In genomic region chr11:98939084-98939952, GRCm38 (mm10) we compare ENCODE assay signal across 9 mouse cellular contexts. TPM values are rescaled to one million over a fixed set of nuclear protein-coding genes. Genes with fewer than 3 reads are reported as not detected.
DNase-seq lines count a peak whose midpoint lies in the region; ATAC-seq and TF ChIP-seq lines count a peak whose summit lies in the region.
"Had no signal": no experiment of that assay in that cellular context is flagged by ENCODE, and none has a peak within 500 bp of the region (broad histone marks: within the 10 kb centered on the region; RNA-seq: fewer than 3 reads in every experiment).

No protein-coding gene starts in this region.

- no peak for TF ChIP-seq CTCF in cerebellum, adult 2 months (IDR thresholded peaks at IDR 0.05; ENCODE audit: borderline replicate concordance, insufficient read depth, low read depth, low read length)

- peak overlapping the region; percentile 93 for H3K9ac ChIP-seq in embryonic facial prominence, embryonic 13.5 days

- 30% methylated on average over 15 of the region's 15 CpGs for WGBS in cerebellum, adult 2 months
- WGBS in embryonic facial prominence, embryonic 13.5 days: 27% methylated on average over 15 of the region's 15 CpGs
- WGBS in limb, embryonic 10.5 days: 51% methylated on average over 15 of the region's 15 CpGs

- peak overlapping the region; percentile 91 for H3K4me2 ChIP-seq in embryonic facial prominence, embryonic 13.5 days
- H3K4me2 ChIP-seq in myocyte (ENCODE audit: low read depth): peak overlapping the region; percentile 96

- no peak for TF ChIP-seq POLR2A in cerebellum, adult 2 months (IDR thresholded peaks at IDR 0.05; ENCODE audit: borderline replicate concordance, insufficient read depth, low read length)
- no peak for TF ChIP-seq POLR2A in myocyte (IDR thresholded peaks at IDR 0.05; ENCODE audit: insufficient read length, low read depth)

- peaks cover 47% of the 10 kb centered on the region for H3K79me2 ChIP-seq in myocyte (ENCODE audit: control insufficient read depth, insufficient read depth)

- peak overlapping the region; percentile 73 for H3ac ChIP-seq in myocyte (ENCODE audit: control insufficient read depth, insufficient read length)

- H3K4me1 ChIP-seq in cerebellum, adult 2 months (ENCODE audit: control insufficient read depth, insufficient read depth, low read length): peaks cover 71% of the 10 kb centered on the region
- peaks cover 86% of the 10 kb centered on the region for H3K4me1 ChIP-seq in embryonic facial prominence, embryonic 13.5 days
- peaks cover 100% of the 10 kb centered on the region for H3K4me1 ChIP-seq in limb, embryonic 10.5 days

- no peaks in the 10 kb centered on the region for H3K27me3 ChIP-seq in cerebellum, adult 2 months (ENCODE audit: control insufficient read depth, insufficient read depth, low read length)
- no peaks in the 10 kb centered on the region for H3K27me3 ChIP-seq in embryonic facial prominence, embryonic 13.5 days
- no peaks in the 10 kb centered on the region for H3K27me3 ChIP-seq in limb, embryonic 10.5 days (ENCODE audit: low read depth, poor library complexity, severe bottlenecking)
- no peaks in the 10 kb centered on the region for H3K27me3 ChIP-seq in myocyte (ENCODE audit: control insufficient read depth, insufficient read depth, insufficient read length)
- H3K27me3 ChIP-seq: Patski had no signal

- peaks cover 5% of the 10 kb centered on the region; the same call in 1 of the 2 replicates for H3K36me3 ChIP-seq in embryonic facial prominence, embryonic 13.5 days
- H3K36me3 ChIP-seq in limb, embryonic 10.5 days: peaks cover 14% of the 10 kb centered on the region
- no peaks in the 10 kb centered on the region for H3K36me3 ChIP-seq in myocyte (ENCODE audit: control insufficient read depth, insufficient read depth)

- no peak for ATAC-seq in embryonic facial prominence, embryonic 13.5 days (ENCODE audit: insufficient number of reproducible peaks, insufficient read depth, low FRiP score, low TSS enrichment, low read depth)
- ATAC-seq: Patski had no signal

- peak in 1 of 2 experiments; percentile 45 for DNase-seq in cerebellum, adult 2 months
- DNase-seq in cerebellum, postnatal 4 days (ENCODE audit: low spot score in 2 of 2): no peak
- peak; percentile 76 for DNase-seq in 416B (ENCODE audit: low read depth)
- DNase-seq in limb, embryonic 10.5 days (ENCODE audit: low spot score): no peak
- DNase-seq in urinary bladder, postnatal 14 days (ENCODE audit: low spot score): no peak
- no peak for DNase-seq in urinary bladder, postnatal 36 days (ENCODE audit: low spot score in 2 of 2)

- H3K27ac ChIP-seq in cerebellum, adult 2 months (ENCODE audit: insufficient read depth, low read length): no peak overlapping the region
- H3K27ac ChIP-seq in embryonic facial prominence, embryonic 13.5 days: peak overlapping the region; percentile 100
- H3K27ac ChIP-seq in limb, embryonic 10.5 days: peak overlapping the region; percentile 95

- peak overlapping the region; percentile 0 for H3K4me3 ChIP-seq in cerebellum, adult 2 months (replicated peaks; ENCODE audit: insufficient read depth, low read depth, low read length)
- H3K4me3 ChIP-seq in embryonic facial prominence, embryonic 13.5 days: peak overlapping the region; percentile 78
- H3K4me3 ChIP-seq in limb, embryonic 10.5 days: peak overlapping the region; percentile 78
- H3K4me3 ChIP-seq in myocyte: peak overlapping the region; percentile 73

- H3K9me3 ChIP-seq in embryonic facial prominence, embryonic 13.5 days: no peaks in the 10 kb centered on the region
- no peaks in the 10 kb centered on the region for H3K9me3 ChIP-seq in limb, embryonic 10.5 days (replicated peaks)

TF ChIP-seq in myocyte, 11 proteins besides CTCF, POLR2A, EP300 and RAD21:
- TF ChIP-seq MAX (IDR thresholded peaks at IDR 0.05; ENCODE audit: low read depth) (no peak), TCF12 (IDR thresholded peaks at IDR 0.05; ENCODE audit: insufficient read depth, poor library complexity, severe bottlenecking) (no peak), POLR2AphosphoS2 (IDR thresholded peaks at IDR 0.05; ENCODE audit: insufficient read length, low read depth) (peak; percentile 74), MYOD1 (IDR thresholded peaks at IDR 0.05; ENCODE audit: control insufficient read depth in 1 of 3, insufficient read length in 2 of 3, low read depth in 2 of 3) (peak in 2 of 3 experiments; percentile 23 to 52), MYOG (IDR thresholded peaks at IDR 0.05; ENCODE audit: control insufficient read depth in 1 of 3, insufficient read depth in 1 of 3, insufficient read length in 2 of 3, low read depth in 2 of 3) (peak in 1 of 3 experiments; percentile 50)

RNA-seq across cellular contexts. Expression of gene Rara, which starts 11.7 kb away (rescaled TPM):
- 13.5 and 15.4 TPM in 2 replicates for polyA plus RNA-seq in cerebellum, adult 2 months (2012; rRNA removed)
- polyA plus RNA-seq in embryonic facial prominence, embryonic 13.5 days (2015; fragmentation: Nextera tagmentation; extraction: Ambion mirVana): 39.4 and 44.7 TPM in 2 replicates
- polyA plus RNA-seq in limb, embryonic 10.5 days (2016; fragmentation: Nextera tagmentation; extraction: Ambion mirVana): 38.4 and 43.7 TPM in 2 replicates
- polyA plus RNA-seq in myocyte (2012; fragmentation: generic; extraction: Trizol): 27.3 TPM

RNA-seq across cellular contexts. Expression of gene Cdc6, which starts 31.7 kb away (rescaled TPM):
- polyA plus RNA-seq in cerebellum, adult 2 months (2012; rRNA removed): 0.30 and 0.36 TPM in 2 replicates
- 26.9 and 31.5 TPM in 2 replicates for polyA plus RNA-seq in embryonic facial prominence, embryonic 13.5 days (2015; fragmentation: Nextera tagmentation; extraction: Ambion mirVana)
- polyA plus RNA-seq in limb, embryonic 10.5 days (2016; fragmentation: Nextera tagmentation; extraction: Ambion mirVana): 69.9 and 79.5 TPM in 2 replicates
- polyA plus RNA-seq in myocyte (2012; fragmentation: generic; extraction: Trizol): 2.6 TPM

RNA-seq across cellular contexts. Expression of gene Gjd3, which starts 43.5 kb away (rescaled TPM):
- polyA plus RNA-seq in cerebellum, adult 2 months (2012; rRNA removed): 1.2 and 2.1 TPM in 2 replicates
- 0.34 and 0.44 TPM in 2 replicates for polyA plus RNA-seq in embryonic facial prominence, embryonic 13.5 days (2015; fragmentation: Nextera tagmentation; extraction: Ambion mirVana)
- 0.24 and 0.29 TPM in 2 replicates for polyA plus RNA-seq in limb, embryonic 10.5 days (2016; fragmentation: Nextera tagmentation; extraction: Ambion mirVana)
- 0.05 TPM for polyA plus RNA-seq in myocyte (2012; fragmentation: generic; extraction: Trizol)

Comparison
In these comparisons a context has a peak if more than half of its experiments do, and no peak if none do; other contexts are left out.
1. H3K4me3 ChIP-seq: peak in every context shown above with its lines; median percentile 78 in embryonic facial prominence, embryonic 13.5 days; 78 in limb, embryonic 10.5 days; 73 in myocyte; 0 in cerebellum, adult 2 months.